Mouse (Mus musculus) neural tube, embryonic 15.5 days (tissue): ENCODE measurements around the gene Gm44502. TPM values are rescaled to one million over a fixed set of nuclear protein-coding genes. Genes with fewer than 3 reads are reported as not detected.

Source experiments
- ATAC-seq: fragments of 200-750 bp; cut with Nextera tagmentation; 2 replicates; pipeline ENCODE4 v1.8.0; 2017; ENCODE audit warnings: mild to moderate bottlenecking, moderate TSS enrichment, moderate library complexity; ENCODE audit not compliant: low FRiP score
- H3K27ac ChIP-seq: fragments of 300-500 bp; sonication (generic); replicated peaks from 2 replicates; pipeline ENCODE4 v1.5.1; 2015; ENCODE audit warnings: mild to moderate bottlenecking, inconsistent platforms
- H3K27me3 ChIP-seq: fragments of 300-500 bp; sonication (generic); replicated peaks from 2 replicates; pipeline ENCODE4 v1.6.1; 2015; ENCODE audit warnings: inconsistent platforms
- H3K36me3 ChIP-seq: fragments of 300-500 bp; sonication (generic); 2 replicates; pipeline ENCODE4 v1.6.1; 2015; ENCODE audit warnings: inconsistent platforms
- H3K4me1 ChIP-seq: fragments of 300-500 bp; sonication (generic); 2 replicates; pipeline ENCODE4 v1.6.1; 2015; ENCODE audit warnings: inconsistent platforms
- H3K4me2 ChIP-seq: fragments of 300-500 bp; sonication (generic); 2 replicates; pipeline ENCODE4 v1.6.1; 2015; ENCODE audit warnings: inconsistent platforms, mild to moderate bottlenecking, moderate library complexity
- H3K4me3 ChIP-seq: fragments of 300-500 bp; sonication (generic); replicated peaks from 2 replicates; pipeline ENCODE4 v1.5.1; 2015; ENCODE audit warnings: mild to moderate bottlenecking, inconsistent platforms
- H3K9ac ChIP-seq: fragments of 300-500 bp; sonication (generic); replicated peaks from 2 replicates; pipeline ENCODE4 v1.6.1; 2015; ENCODE audit warnings: mild to moderate bottlenecking, inconsistent platforms
- H3K9me3 ChIP-seq: fragments of 300-500 bp; sonication (generic); replicated peaks from 2 replicates; pipeline ENCODE4 v1.6.1; 2016; ENCODE audit warnings: inconsistent platforms
- WGBS: fragments of 180-500 bp; shearing (Covaris S2); methylation state at CpG from one replicate; pipeline ENCODE4 v1.1.7; 2015; ENCODE audit warnings: mixed read lengths; 5-methylcytosine and 5-hydroxymethylcytosine counted together
- polyA plus RNA-seq: library from polyadenylated mRNA; unstranded; fragments of >200 nt; fragmentation: Nextera tagmentation; extraction: Ambion mirVana; gene quantifications from 2 replicates; pipeline ENCODE4 v1.2.1, GENCODE M21; 2015

The Gm44502 gene
- polyA plus RNA-seq, 1 experiment from 2014 or later = not detected

DNA sequence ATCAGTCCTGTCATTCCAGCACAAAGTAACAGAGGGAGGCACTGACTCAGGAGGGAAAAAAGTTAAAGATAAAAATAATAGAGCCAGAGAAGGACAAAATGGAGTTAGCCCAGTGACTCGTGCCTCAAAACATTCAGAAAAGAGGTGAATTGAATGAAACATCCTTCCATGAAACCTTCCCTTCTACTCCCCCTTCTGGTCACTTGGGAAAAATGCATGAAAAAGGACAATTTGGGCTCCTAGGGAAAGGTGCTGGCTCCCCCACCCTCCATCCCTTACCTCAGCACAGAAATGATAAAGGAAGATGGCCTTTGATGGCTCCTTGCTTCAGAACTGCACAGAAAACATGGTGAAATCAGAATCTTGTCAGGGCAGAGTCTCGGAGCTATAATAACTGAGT lies 39.1 kb upstream of the Gm44502 start:
- Histone ChIP-seq H3K4me3 (no peak overlapping the region), H3K4me2 (no peak overlapping the region), H3K4me1 (no peaks in the 10 kb centered on the region), H3K36me3 (peaks cover 5% of the 10 kb centered on the region; the same call in 1 of the 2 replicates), H3K9ac (no peak overlapping the region), H3K9me3 (no peaks in the 10 kb centered on the region), H3K27me3 (no peaks in the 10 kb centered on the region), H3K27ac (no peak overlapping the region)
- 27% methylated on average over 2 of the region's 2 CpGs for WGBS
- ATAC-seq = no peak

DNA sequence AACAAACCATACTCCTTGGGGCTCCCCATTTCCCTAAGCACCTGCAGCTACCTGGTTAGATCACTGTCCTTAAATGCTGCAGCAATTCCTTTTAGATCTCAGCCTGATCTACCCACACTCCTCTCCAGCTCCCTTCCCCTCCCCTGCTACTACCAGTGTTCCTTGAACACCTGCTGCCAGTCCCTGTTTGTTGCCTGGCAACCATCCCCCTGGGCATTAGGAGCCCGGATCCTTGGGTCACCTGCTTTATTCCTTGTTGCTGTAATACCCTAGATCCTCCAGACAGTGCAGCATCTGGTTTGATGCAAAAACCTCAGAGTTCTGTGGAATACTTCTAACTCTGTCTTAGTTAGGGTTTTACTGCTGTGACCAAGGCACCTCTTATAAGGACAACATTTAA lies 35.6 kb upstream of the Gm44502 start:
- H3K9ac ChIP-seq = no peak overlapping the region
- H3K4me2 ChIP-seq = no peak overlapping the region
- no peak overlapping the region for H3K4me3 ChIP-seq
- ATAC-seq = 0 out of 2 replicates have a peak, but pooled peaks have one; percentile 29
- no peaks in the 10 kb centered on the region for H3K9me3 ChIP-seq
- no peaks in the 10 kb centered on the region for H3K4me1 ChIP-seq
- 3% methylated on average over 1 of the region's 1 CpGs for WGBS
- H3K36me3 ChIP-seq = peaks cover 33% of the 10 kb centered on the region
- H3K27me3 ChIP-seq = no peaks in the 10 kb centered on the region
- no peak overlapping the region for H3K27ac ChIP-seq

DNA sequence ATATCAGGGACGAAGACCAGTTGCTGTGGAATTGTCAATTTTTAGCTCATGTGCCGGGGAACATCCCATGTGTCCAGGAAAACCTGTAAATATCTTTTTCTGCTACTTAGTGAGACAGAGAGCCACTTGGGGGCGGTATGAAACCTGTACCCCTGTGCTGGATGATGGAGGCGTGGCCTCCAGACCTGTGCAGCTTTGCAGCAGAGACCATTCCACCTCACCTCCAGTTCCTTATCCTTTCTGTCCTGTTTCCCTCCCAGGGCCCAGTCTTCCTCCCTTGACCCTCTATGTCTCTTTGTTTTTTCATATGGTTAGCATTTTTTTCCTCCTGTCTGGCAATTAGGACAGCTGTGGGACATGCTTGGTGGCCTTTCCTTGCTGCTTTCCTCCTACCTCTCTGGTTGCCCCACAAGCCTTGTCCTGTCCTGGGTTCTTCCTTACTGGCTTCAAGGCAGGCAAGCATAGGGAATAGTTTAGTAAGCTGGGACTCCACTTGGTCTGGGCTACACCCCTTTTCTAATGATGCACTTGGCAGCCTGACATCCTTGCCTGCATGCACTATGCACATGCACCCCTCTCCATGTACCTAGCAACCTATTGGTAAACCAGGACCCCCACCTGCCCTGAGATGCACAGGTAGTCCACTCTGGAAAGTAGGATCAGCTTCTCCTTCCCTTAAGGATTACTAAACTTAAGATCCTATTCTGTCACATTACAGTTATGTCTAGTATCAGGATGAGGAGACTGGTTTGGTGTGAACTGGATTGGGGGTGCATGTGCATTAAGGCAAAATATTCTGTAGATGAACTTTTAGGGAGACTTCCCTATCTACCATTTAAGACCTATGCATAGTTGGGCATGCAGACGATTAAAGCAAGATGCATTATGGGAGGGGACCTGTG lies 34.1 kb upstream of the Gm44502 start:
- Histone ChIP-seq H3K4me2 (no peak overlapping the region), H3K27ac (no peak overlapping the region), H3K4me1 (no peaks in the 10 kb centered on the region), H3K9me3 (no peaks in the 10 kb centered on the region), H3K4me3 (no peak overlapping the region), H3K36me3 (peaks cover 44% of the 10 kb centered on the region), H3K27me3 (no peaks in the 10 kb centered on the region), H3K9ac (no peak overlapping the region)
- 62% methylated on average over 5 of the region's 5 CpGs for WGBS
- ATAC-seq = no peak

DNA sequence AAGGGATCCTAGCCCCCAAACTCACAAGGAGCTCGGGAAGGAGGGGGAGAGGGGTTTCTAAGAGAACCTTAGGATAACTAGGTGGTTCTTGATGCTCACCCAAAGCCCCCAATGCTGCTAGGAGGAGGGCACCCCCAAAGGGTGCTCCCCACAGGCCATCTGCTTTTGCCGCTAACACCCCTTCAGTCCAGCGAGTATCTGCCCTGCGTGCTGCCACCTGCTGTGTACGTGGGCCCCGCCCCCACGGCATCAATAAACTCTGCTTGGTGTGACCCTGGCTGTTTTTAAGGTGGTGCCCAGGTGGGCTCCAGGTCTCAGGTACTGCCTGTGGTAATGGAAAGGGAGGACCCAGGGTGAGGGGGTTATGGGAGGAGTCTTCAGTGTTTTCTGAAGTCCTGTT lies 32.7 kb upstream of the Gm44502 start:
- no peak overlapping the region for H3K27ac ChIP-seq
- peaks cover 58% of the 10 kb centered on the region for H3K36me3 ChIP-seq
- no peaks in the 10 kb centered on the region for H3K27me3 ChIP-seq
- no peak overlapping the region for H3K4me2 ChIP-seq
- H3K9ac ChIP-seq = no peak overlapping the region
- 0 out of 2 replicates have a peak, but pooled peaks cover 6% of the 10 kb centered on the region for H3K4me1 ChIP-seq
- 77% methylated on average over 7 of the region's 7 CpGs for WGBS
- ATAC-seq = no peak
- no peaks in the 10 kb centered on the region for H3K9me3 ChIP-seq
- H3K4me3 ChIP-seq = no peak overlapping the region

DNA sequence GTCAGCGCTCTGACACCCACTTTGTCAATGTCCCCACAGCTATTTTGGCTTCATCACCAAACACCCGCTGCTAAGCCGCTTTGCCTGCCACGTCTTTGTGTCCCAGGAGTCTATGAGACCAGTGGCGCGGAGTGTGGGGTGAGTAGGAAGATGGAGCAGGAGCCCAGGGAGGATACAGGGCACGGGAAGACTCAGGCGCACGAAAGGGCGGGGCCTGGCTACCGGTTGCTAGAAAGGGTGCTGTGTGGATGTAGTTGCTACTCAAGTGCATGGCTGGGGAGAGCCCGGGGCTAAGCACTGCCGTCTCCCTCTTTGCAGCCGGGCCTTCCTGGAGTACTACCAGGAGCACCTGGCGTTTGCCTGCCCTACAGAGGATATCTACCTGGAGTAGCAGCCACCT lies 31.8 kb upstream of the Gm44502 start:
- Histone ChIP-seq H3K27ac (no peak overlapping the region), H3K4me1 (peaks cover 9% of the 10 kb centered on the region; the same call in 1 of the 2 replicates), H3K9me3 (no peaks in the 10 kb centered on the region), H3K4me3 (no peak overlapping the region), H3K4me2 (no peak overlapping the region), H3K27me3 (no peaks in the 10 kb centered on the region), H3K36me3 (peaks cover 67% of the 10 kb centered on the region), H3K9ac (no peak overlapping the region)
- ATAC-seq = no peak
- WGBS = 89% methylated on average over 15 of the region's 15 CpGs

DNA sequence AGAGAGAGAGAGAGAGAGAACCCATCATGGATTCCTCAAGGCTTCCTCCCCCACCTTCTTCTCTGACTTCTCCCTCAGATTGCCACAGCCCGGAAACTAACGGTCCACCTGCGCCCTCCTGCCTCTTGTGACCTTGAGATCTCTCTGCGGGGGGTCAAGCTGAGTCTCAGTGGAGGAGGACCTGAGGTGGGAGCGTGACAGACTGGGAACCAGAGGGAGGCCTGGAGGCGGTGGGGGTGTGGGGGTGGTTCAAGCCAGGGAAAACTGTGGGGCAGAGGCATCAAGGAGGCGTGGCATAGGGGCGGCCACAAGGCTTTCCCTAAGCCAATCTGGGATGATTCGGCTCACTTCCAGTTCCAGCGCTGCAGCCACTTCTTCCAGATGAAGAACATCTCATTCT lies 30.8 kb upstream of the Gm44502 start:
- WGBS = 82% methylated on average over 10 of the region's 10 CpGs
- H3K9ac ChIP-seq = no peak overlapping the region
- no peak overlapping the region for H3K27ac ChIP-seq
- H3K27me3 ChIP-seq = no peaks in the 10 kb centered on the region
- no peak overlapping the region for H3K4me2 ChIP-seq
- peaks cover 19% of the 10 kb centered on the region for H3K4me1 ChIP-seq
- no peak for ATAC-seq
- H3K9me3 ChIP-seq = no peaks in the 10 kb centered on the region
- peaks cover 68% of the 10 kb centered on the region for H3K36me3 ChIP-seq
- H3K4me3 ChIP-seq = no peak overlapping the region

DNA sequence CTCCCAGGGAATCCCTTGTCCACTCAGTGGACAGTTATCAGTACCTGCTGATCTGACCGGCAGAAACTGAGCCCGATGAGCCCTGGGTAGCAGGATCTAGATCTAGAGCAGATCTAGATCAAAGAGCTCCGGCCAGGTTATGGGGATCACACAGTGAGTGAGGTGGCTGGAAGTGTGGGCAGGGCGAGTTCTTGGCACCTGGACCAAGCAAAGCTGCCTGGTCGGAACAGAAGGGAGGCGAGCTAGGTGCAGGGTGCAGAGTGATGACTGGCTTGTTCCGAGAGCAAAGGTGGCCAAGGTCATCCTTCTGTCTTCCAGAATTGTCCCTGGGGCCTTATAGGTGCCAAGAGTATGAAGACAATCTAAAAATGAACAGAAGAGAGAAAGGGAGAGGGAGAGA lies 30.3 kb upstream of the Gm44502 start:
- 90% methylated on average over 7 of the region's 7 CpGs for WGBS

DNA sequence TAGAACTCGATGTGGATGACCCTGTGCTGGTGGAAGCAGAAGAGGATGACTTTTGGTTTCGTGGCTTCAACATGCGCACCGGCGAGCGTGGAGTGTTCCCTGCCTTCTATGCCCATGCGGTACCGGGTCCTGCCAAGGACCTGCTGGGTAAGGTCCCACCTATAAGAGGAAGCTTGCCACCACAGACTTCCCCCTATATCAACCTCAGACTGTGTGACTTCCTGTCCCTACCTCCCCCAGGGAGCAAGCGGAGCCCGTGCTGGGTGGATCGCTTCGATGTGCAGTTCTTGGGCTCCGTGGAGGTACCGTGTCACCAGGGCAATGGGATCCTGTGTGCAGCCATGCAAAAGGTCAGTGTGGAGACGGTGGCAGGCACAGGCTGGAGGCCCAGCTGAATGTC lies 29.4 kb upstream of the Gm44502 start:
- no peak for ATAC-seq
- Histone ChIP-seq H3K27me3 (no peaks in the 10 kb centered on the region), H3K36me3 (peaks cover 66% of the 10 kb centered on the region)

More for the DNA sequence above, 30.3 kb upstream of the Gm44502 start:
- Histone ChIP-seq H3K27ac (no peak overlapping the region), H3K9ac (no peak overlapping the region), H3K4me3 (no peak overlapping the region), H3K4me2 (no peak overlapping the region), H3K4me1 (peaks cover 24% of the 10 kb centered on the region), H3K36me3 (peaks cover 68% of the 10 kb centered on the region), H3K27me3 (no peaks in the 10 kb centered on the region), H3K9me3 (no peaks in the 10 kb centered on the region)
- no peak for ATAC-seq

DNA sequence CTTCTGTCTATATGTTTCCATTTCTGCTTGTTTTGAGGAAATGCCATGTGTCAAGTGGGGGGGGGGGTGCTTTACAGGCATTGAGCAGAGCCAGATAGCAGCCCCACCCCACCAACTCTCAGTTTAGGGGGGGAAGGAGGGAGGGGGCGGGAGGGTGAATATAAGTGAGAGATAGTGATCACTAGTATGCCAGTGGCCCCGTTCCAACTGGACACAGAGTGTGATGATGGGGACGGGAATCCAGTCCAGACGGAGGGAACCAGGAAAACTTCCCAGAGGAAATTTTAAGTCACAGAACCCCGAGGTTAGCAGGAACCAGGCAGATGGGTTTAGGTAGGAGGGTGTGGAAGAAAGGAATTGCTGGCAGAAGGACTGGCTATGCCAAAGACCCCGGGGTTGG lies 26.1 kb upstream of the Gm44502 start:
- Histone ChIP-seq H3K4me2 (peak overlapping the region; percentile 91), H3K36me3 (peaks cover 40% of the 10 kb centered on the region), H3K27me3 (no peaks in the 10 kb centered on the region), H3K27ac (no peak overlapping the region), H3K9me3 (no peaks in the 10 kb centered on the region), H3K9ac (no peak overlapping the region), H3K4me1 (peaks cover 36% of the 10 kb centered on the region), H3K4me3 (peak overlapping the region; percentile 73)
- 82% methylated on average over 6 of the region's 6 CpGs for WGBS
- ATAC-seq = no peak

More for the DNA sequence above, 29.4 kb upstream of the Gm44502 start:
- no peak overlapping the region for H3K4me2 ChIP-seq
- no peaks in the 10 kb centered on the region for H3K9me3 ChIP-seq
- 97% methylated on average over 15 of the region's 15 CpGs for WGBS
- H3K9ac ChIP-seq = no peak overlapping the region
- no peak overlapping the region for H3K27ac ChIP-seq
- H3K4me1 ChIP-seq = peaks cover 25% of the 10 kb centered on the region
- no peak overlapping the region for H3K4me3 ChIP-seq

DNA sequence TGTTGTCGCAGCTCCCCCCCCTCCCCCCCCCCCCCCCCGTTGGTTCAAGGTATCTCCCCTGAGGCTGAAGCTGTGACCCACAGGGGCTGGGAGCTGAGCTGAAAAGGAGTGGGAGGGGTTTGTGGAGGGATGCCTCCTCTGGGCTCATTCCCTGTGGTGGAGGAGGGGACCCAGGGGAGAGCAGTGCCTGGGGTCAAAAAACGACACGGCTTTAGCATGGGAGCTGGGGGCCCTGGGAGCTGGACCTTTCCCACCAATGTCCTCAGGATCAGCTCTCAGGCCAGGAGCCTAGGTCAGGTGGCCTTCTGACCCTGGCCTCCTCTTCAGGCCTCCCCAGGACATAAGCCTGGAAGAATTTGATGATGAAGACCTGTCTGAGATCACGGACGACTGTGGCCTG lies 25.4 kb upstream of the Gm44502 start:
- Histone ChIP-seq H3K4me3 (peak overlapping the region; percentile 73), H3K4me2 (peak overlapping the region; percentile 91), H3K9ac (peak overlapping the region; percentile 76), H3K4me1 (peaks cover 36% of the 10 kb centered on the region), H3K27me3 (no peaks in the 10 kb centered on the region), H3K27ac (peak overlapping the region; percentile 89), H3K9me3 (no peaks in the 10 kb centered on the region), H3K36me3 (peaks cover 34% of the 10 kb centered on the region)
- WGBS = 22% methylated on average over 4 of the region's 6 CpGs
- ATAC-seq = no peak

DNA sequence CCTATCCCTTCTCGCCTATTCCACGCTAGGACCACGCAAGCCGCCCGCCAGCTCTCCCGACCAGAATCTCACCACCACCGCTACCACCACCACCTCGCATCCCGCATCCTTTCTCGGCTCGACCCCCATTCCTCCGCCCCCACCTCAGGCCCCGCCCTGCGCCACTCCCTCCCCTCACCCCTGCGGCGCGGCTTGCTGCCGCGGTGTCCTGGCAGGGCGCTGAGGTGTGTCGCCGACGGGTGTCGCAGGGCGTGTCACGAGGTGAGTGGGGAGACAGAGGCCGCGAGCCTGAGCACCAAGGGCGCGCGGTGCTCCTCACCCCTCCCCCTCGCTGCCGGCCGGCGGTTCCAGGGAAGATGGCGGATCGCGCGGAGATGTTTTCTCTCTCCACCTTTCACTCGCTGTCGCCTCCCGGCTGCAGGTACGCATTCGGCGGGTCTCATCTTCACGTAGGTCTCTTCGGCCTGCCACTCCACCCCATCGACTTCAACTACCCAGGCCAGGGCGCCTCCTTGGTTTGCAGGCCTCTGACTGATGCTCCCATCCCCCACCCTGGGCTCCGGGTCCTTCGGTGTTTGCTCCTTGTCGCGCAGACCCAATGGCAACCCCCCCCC lies 24.5 kb upstream of the Gm44502 start, which contains the start of gene Mapk8ip2:
Mapk8ip2 (plus strand) TSS at position 49 of the 614 bp plus-strand sequence.
- Histone ChIP-seq H3K27ac (peak within 1 kb of the TSS; percentile 89), H3K4me1 (peaks cover 36% of the 10 kb centered on the region), H3K36me3 (peaks cover 28% of the 10 kb centered on the region), H3K4me3 (peak within 1 kb of the TSS; percentile 73), H3K9me3 (no peaks in the 10 kb centered on the region), H3K9ac (peak within 1 kb of the TSS; percentile 76), H3K27me3 (no peaks in the 10 kb centered on the region), H3K4me2 (peak within 1 kb of the TSS; percentile 91)
- WGBS = under 1% methylated on average over 53 of the region's 53 CpGs
- peak; percentile 86 for ATAC-seq
